Mouse (Mus musculus): ENCODE measurements at regions not wholly inside any gene's neighbourhood (a gene's known extent, or its start where the extent isn't known, plus 50 kb on each side); places are given as distances from the start of the nearest gene placed in this dataset.

DNA sequence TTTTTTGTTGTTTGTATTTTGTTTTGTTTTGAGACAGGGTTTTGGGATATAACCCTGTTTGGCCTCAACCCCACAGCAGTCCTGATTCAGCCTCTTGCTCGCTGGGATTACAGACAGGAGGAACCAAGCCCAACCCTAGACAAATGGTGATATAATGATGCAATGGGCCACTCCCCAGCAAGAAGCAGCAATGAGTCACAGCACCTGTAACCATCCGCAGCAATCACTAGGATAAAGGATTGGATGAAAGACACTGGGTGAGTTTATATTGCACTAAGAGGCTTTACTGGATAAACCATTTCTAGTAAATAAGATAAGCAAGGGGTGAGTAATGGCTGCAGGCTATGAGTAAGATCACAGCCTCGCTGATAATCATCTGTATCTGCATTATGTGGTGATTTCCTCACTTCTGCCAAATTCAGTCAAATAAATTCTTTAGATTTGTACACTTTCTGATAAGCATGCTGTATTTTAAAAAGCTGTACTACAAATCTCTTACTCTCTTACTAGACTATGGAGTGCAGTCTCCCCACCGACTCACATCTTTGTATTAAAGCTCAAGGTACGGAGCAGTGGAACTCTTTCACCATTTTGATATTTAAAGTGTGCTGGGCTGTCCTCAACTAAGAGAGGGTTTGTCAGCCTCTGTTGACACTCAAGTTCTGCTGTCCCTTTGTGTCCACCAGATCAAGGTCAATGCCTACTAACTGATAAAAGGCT lies 57.6 kb upstream of the Tle4 start:
- no peak overlapping the region for H3K27ac ChIP-seq
- H3K4me2 ChIP-seq = no peak overlapping the region
- H3K9me3 ChIP-seq (replicated peaks) = no peaks in the 10 kb centered on the region
- H3K4me3 ChIP-seq = no peak overlapping the region
- no peak overlapping the region for H3K9ac ChIP-seq
- no peaks in the 10 kb centered on the region for H3K27me3 ChIP-seq
- H3K36me3 ChIP-seq = no peaks in the 10 kb centered on the region
- no peak for ATAC-seq (replicated peaks; ENCODE audit: insufficient number of reproducible peaks, insufficient read depth, low FRiP score, low read depth)
- 61% methylated on average over 5 of the region's 5 CpGs for WGBS
- H3K4me1 ChIP-seq (replicated peaks) = no peaks in the 10 kb centered on the region
